Mouse (Mus musculus): ENCODE measurements around the gene Gm21863.
"Not testable (repeated sequence)": the region's sequence is repeated elsewhere in the genome, so short reads cannot be mapped to it uniquely, and the experiment has no call there.

Gene Gm21863

DNA sequence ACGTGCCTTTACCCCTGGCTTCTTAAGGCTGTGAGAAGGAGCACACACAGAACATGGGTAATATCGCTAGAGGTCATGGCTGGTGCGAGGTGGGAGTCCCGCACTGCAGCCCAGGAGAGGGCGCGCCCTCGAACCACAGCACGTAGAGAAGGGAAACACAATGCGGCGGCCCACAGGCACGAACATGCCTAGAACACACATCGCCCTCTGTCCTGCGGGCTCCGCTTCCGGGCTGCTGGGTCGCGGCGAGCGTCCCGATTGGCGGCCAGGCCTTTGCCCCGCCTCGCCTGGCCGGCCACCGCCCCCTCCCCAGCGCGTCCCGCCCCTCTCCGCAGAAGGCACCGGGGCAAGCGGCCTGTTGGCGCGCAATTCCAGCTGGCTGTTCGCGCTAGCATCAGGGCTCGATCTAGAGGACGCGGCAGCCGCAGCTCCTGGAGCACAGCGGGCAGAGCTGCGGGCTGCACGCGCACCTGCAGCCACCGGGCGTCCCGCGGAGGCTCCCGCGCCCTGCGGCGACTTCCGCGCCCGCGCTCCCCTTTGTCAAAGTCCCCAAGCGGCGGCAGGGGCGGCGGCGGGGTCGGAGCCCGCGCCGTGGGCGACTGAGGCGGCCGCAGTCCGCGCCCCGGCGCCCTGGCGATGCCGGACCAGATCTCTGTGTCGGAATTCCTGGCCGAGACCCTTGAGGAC is at the start of gene Gm21863:
TSS of gene Gm21863 (plus strand) at position 637 of the 687 bp plus-strand sequence.
- DNase-seq (ENCODE audit: low spot score), result not testable (repeated sequence)

DNA sequence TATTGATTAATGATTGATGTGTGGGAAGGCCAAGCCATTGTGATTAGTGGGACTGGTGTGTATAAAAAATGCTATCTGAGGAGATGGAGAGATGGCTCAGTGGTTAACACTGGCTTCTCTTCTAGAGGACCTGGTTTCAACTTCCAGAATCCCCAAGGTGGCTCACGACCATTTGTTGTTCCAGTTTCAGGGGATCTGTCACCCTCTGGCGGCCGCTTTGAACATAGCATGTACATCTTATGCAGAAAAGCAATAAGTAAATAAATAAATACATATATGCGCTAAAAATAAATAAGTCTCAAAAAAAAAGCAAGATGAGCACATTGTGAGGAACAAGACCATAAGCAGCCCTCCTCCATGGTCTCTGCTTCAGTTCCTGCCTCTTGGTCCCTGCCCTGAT is 26.3 kb upstream of the Gm21863 start:
- not testable (repeated sequence) for DNase-seq (ENCODE audit: low spot score)

All from MN1 (cell line).